Comparison of ENCODE assay signal across 22 mouse cellular contexts in the genomic region with DNA sequence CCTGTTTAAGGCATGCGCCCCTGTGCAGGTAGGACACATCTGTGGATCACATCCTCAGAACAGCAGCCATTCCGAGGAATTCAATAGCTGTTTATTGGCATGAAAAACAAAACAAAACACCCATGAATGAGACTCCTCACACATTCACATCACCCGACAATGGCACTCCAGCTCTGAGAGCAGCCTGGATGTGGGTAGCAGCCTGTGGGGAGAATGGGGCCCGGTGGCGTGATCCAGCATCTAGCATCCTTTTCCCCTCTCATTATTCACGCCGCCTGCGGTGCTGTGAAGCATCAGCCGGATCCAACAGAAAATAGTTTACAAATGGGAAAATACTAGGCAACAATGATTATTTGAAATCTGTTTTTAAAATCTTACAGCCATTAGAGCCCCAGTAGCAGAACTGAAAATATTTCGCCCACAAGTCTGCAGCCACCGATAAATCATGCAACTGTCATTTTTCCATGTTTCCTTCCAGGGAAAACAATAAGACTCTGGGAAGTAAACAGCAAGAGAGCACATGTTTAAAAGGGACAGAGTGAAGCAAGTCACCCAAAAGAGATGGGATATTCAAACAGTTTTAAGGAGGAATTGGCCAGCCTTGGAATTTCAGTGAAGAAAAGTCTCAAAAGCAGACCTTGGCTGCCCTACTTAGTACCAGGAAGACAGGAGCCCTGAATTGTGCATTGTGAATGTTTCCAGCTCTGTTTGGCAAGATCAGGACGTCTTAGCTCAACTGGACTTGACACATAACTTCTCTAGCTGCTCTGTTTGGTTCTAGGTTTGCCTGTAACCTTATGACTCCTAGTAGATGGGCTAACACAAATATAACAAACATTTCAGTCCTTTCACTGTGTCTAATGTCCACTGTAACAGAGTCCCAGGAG. TPM values are rescaled to one million over a fixed set of nuclear protein-coding genes. Genes with fewer than 3 reads are reported as not detected.
DNase-seq lines count a peak whose midpoint lies in the region; ATAC-seq and TF ChIP-seq lines count a peak whose summit lies in the region.
"Had no signal": no experiment of that assay in that cellular context is flagged by ENCODE, and none has a peak within 500 bp of the region (broad histone marks: within the 10 kb centered on the region; RNA-seq: fewer than 3 reads in every experiment).

No protein-coding gene starts in this region.

- peaks cover 4% of the 10 kb centered on the region; the same call in 1 of the 2 replicates for H3K4me1 ChIP-seq in heart, postnatal 0 days (ENCODE audit: control insufficient read depth, insufficient read depth)
- no peaks in the 10 kb centered on the region for H3K4me1 ChIP-seq in kidney, embryonic 16.5 days (ENCODE audit: insufficient read depth, low read length)
- H3K4me1 ChIP-seq: heart, embryonic 15.5 days had no signal

- H3K9me3 ChIP-seq in heart, postnatal 0 days (replicated peaks; ENCODE audit: control insufficient read depth, low read length) = no peaks in the 10 kb centered on the region
- no peaks in the 10 kb centered on the region for H3K9me3 ChIP-seq in kidney, embryonic 16.5 days (ENCODE audit: low read length)
- H3K9me3 ChIP-seq: embryonic facial prominence, embryonic 15.5 days; forebrain, embryonic 10.5 days; heart, embryonic 15.5 days; midbrain, embryonic 15.5 days had no signal

- no peak for TF ChIP-seq CTCF in heart, postnatal 0 days (IDR thresholded peaks at IDR 0.05; ENCODE audit: low read depth)
- no peak for TF ChIP-seq CTCF in brain, embryonic 14.5 days (IDR thresholded peaks at IDR 0.05; ENCODE audit: borderline replicate concordance, extremely low read depth, insufficient read depth, insufficient read length)

- 0 out of 2 replicates have a peak, but pooled peaks cover 3% of the 10 kb centered on the region for H3K27me3 ChIP-seq in heart, postnatal 0 days (ENCODE audit: control insufficient read depth, insufficient read depth, low read length)
- H3K27me3 ChIP-seq in kidney, embryonic 16.5 days (ENCODE audit: insufficient read depth, low read length) = no peaks in the 10 kb centered on the region
- H3K27me3 ChIP-seq: embryonic facial prominence, embryonic 15.5 days; heart, embryonic 15.5 days; midbrain, embryonic 15.5 days had no signal

- 75% methylated on average over 12 of the region's 12 CpGs for WGBS in heart, postnatal 0 days
- WGBS in kidney, embryonic 16.5 days = 79% methylated on average over 12 of the region's 12 CpGs

- H3K4me2 ChIP-seq in heart, postnatal 0 days (ENCODE audit: low read depth, low read length) = no peak overlapping the region
- no peak overlapping the region for H3K4me2 ChIP-seq in kidney, embryonic 16.5 days (replicated peaks; ENCODE audit: low read depth, low read length)
- H3K4me2 ChIP-seq: embryonic facial prominence, embryonic 15.5 days; heart, embryonic 15.5 days; liver, embryonic 11.5 days; midbrain, embryonic 15.5 days had no signal

- no peak for DNase-seq in heart, postnatal 0 days (ENCODE audit: low spot score)
- no peak for DNase-seq in heart, postnatal 10 days
- no peak for DNase-seq in kidney, postnatal 4 days
- DNase-seq in brain, embryonic 14.5 days (ENCODE audit: low read depth) = peak; percentile 40
- peak; percentile 64 for DNase-seq in retina, embryonic 14.5 days (ENCODE audit: low spot score)
- no peak for DNase-seq in adrenal gland, postnatal 10 days
- DNase-seq: adrenal gland, postnatal 14 days; B cell, adult 2 months; cerebellum, adult 11-12 months; cerebellum, postnatal 25 days; gastrocnemius, postnatal 14 days; layer of hippocampus, adult 9-11 months; lung, adult 18-20 months; lung, postnatal 36 days; right cerebral cortex, postnatal 25 days had no signal

- no peak for TF ChIP-seq POLR2A in brain, embryonic 14.5 days (IDR thresholded peaks at IDR 0.05; ENCODE audit: borderline replicate concordance, extremely low read depth, insufficient read depth, insufficient read length, poor library complexity, severe bottlenecking)

- no peak overlapping the region for H3K9ac ChIP-seq in heart, postnatal 0 days (replicated peaks; ENCODE audit: low read depth, low read length)
- H3K9ac ChIP-seq in kidney, embryonic 16.5 days (replicated peaks; ENCODE audit: low read length) = no peak overlapping the region
- H3K9ac ChIP-seq: embryonic facial prominence, embryonic 15.5 days; heart, embryonic 15.5 days; midbrain, embryonic 15.5 days had no signal

- H3K27ac ChIP-seq in heart, postnatal 0 days (ENCODE audit: low read depth) = peak overlapping the region; percentile 15; the same call in 1 of the 2 replicates
- H3K27ac ChIP-seq in kidney, embryonic 16.5 days (ENCODE audit: low read length) = peak overlapping the region; percentile 16; the same call in 1 of the 2 replicates
- H3K27ac ChIP-seq: embryonic facial prominence, embryonic 15.5 days; heart, embryonic 15.5 days; midbrain, embryonic 15.5 days had no signal

- intact Hi-C loops in heart, postnatal 10 days (cut with DNase I) = no loop called here

- TF ChIP-seq EP300 in heart, postnatal 0 days (IDR thresholded peaks at IDR 0.05; ENCODE audit: low read depth) = no peak

- no peak for ATAC-seq in heart, postnatal 0 days (ENCODE audit: insufficient read depth, low read depth)
- ATAC-seq in kidney, embryonic 16.5 days (ENCODE audit: low FRiP score, low TSS enrichment) = no peak
- ATAC-seq: midbrain, embryonic 15.5 days had no signal

- no peak overlapping the region for H3K4me3 ChIP-seq in heart, postnatal 0 days (ENCODE audit: low read depth, low read length)
- no peak overlapping the region for H3K4me3 ChIP-seq in kidney, embryonic 16.5 days (ENCODE audit: low read length)
- H3K4me3 ChIP-seq: embryonic facial prominence, embryonic 15.5 days; forebrain, embryonic 10.5 days; heart, embryonic 15.5 days; midbrain, embryonic 15.5 days; myocyte had no signal

- H3K36me3 ChIP-seq in heart, postnatal 0 days (replicated peaks; ENCODE audit: control insufficient read depth, insufficient read depth, low read length) = no peaks in the 10 kb centered on the region
- H3K36me3 ChIP-seq in kidney, embryonic 16.5 days (ENCODE audit: insufficient read depth, low read length) = no peaks in the 10 kb centered on the region
- H3K36me3 ChIP-seq: embryonic facial prominence, embryonic 15.5 days; forebrain, embryonic 10.5 days; heart, embryonic 15.5 days; midbrain, embryonic 15.5 days had no signal

RNA-seq across cellular contexts. Expression of a gene that starts 50.2 kb away (rescaled TPM):
- 8.0 and 9.3 TPM in 2 replicates for total RNA-seq in heart, postnatal 0 days (2014; rRNA removed; ENCODE audit: low replicate concordance)
- polyA plus RNA-seq in heart, postnatal 0 days (2015; fragmentation: Nextera tagmentation; extraction: Ambion mirVana) = 3.7 and 4.6 TPM in 2 replicates
- total RNA-seq in heart, postnatal 10 days (2021) = 10 to 100 TPM; 11.1 to 12.2 TPM
- 9.7 and 10.5 TPM in 2 replicates for polyA plus RNA-seq in kidney, embryonic 16.5 days (2015; fragmentation: Nextera tagmentation; extraction: Ambion mirVana)
- polyA plus RNA-seq in brain, embryonic 14.5 days (2012; rRNA removed) = 15.1 and 16.6 TPM in 2 replicates
- total RNA-seq in adrenal gland, postnatal 10 days (2021) = 10 to 100 TPM; 22.9 to 25.7 TPM

Comparison
In these comparisons a context has a peak if more than half of its experiments do, and no peak if none do; other contexts are left out.
1. DNase-seq: peak in brain, embryonic 14.5 days (single experiment) and retina, embryonic 14.5 days (single experiment); none in heart, postnatal 0 days (single experiment), heart, postnatal 10 days (0 of 2), kidney, postnatal 4 days (0 of 2) and adrenal gland, postnatal 10 days (single experiment).